Mouse (Mus musculus) yolk sac, embryonic 10.5 days (tissue): Measurements from ENCODE around the gene Rasgrp3.
A peak's percentile ranks its signal among the peaks of the same experiment; 100 is the strongest.
"Not testable (repeated sequence)": the region's sequence is repeated elsewhere in the genome, so short reads cannot be mapped to it uniquely, and the experiment has no call there.

Experiments
- DNase-seq: peaks from one replicate; pipeline ENCODE4 v3.0.0-alpha.2; 2017; ENCODE audit warnings: low spot score

Gene Rasgrp3

GRCm38 (mm10) chr17:75461771-75462170, 26.1 kb downstream of the Rasgrp3 start:
- no peak for DNase-seq

- DNase-seq: not testable (repeated sequence)
Observed at GRCm38 (mm10) chr17:75463223-75463622, 27.5 kb downstream of the Rasgrp3 start.

GRCm38 (mm10) chr17:75463645-75464044, 27.9 kb downstream of the Rasgrp3 start:
- no peak for DNase-seq

GRCm38 (mm10) chr17:75464331-75464982, 28.8 kb downstream of the Rasgrp3 start:
- DNase-seq: no peak

- peak; percentile 60 for DNase-seq
Observed at GRCm38 (mm10) chr17:75464983-75465634, 29.4 kb downstream of the Rasgrp3 start.

- no peak for DNase-seq
Observed at GRCm38 (mm10) chr17:75465635-75465997, 29.9 kb downstream of the Rasgrp3 start.

GRCm38 (mm10) chr17:75466948-75467347, 31.3 kb downstream of the Rasgrp3 start:
- no peak for DNase-seq

GRCm38 (mm10) chr17:75467526-75467925, 31.8 kb downstream of the Rasgrp3 start:
- no peak for DNase-seq

- DNase-seq: no peak
Observed at GRCm38 (mm10) chr17:75468479-75469114, 32.9 kb downstream of the Rasgrp3 start.

GRCm38 (mm10) chr17:75470325-75470724, 34.6 kb downstream of the Rasgrp3 start:
- no peak for DNase-seq

- DNase-seq: no peak
Observed at GRCm38 (mm10) chr17:75470885-75471610, 35.4 kb downstream of the Rasgrp3 start.

- DNase-seq: no peak
Observed at GRCm38 (mm10) chr17:75471644-75472253, 36.1 kb downstream of the Rasgrp3 start.

GRCm38 (mm10) chr17:75472379-75472778, 36.7 kb downstream of the Rasgrp3 start:
- no peak for DNase-seq

GRCm38 (mm10) chr17:75475985-75476384, 40.3 kb downstream of the Rasgrp3 start:
- DNase-seq: no peak

- DNase-seq: no peak
Observed at GRCm38 (mm10) chr17:75476736-75477416, 41.2 kb downstream of the Rasgrp3 start.

GRCm38 (mm10) chr17:75477655-75478054, 42.0 kb downstream of the Rasgrp3 start:
- no peak for DNase-seq

- DNase-seq: no peak
Observed at GRCm38 (mm10) chr17:75478836-75479235, 43.1 kb downstream of the Rasgrp3 start.

- no peak for DNase-seq
Observed at GRCm38 (mm10) chr17:75479663-75480062, 44.0 kb downstream of the Rasgrp3 start.

- DNase-seq: no peak
Observed at GRCm38 (mm10) chr17:75480379-75480778, 44.7 kb downstream of the Rasgrp3 start.

GRCm38 (mm10) chr17:75486205-75486604, 50.5 kb downstream of the Rasgrp3 start:
- no peak for DNase-seq

GRCm38 (mm10) chr17:75495213-75495612, 59.5 kb downstream of the Rasgrp3 start:
- no peak for DNase-seq

- no peak for DNase-seq
Observed at GRCm38 (mm10) chr17:75498241-75498651, 62.5 kb downstream of the Rasgrp3 start.
